Mouse (Mus musculus): ENCODE data around the gene Rwdd4a. TPM values are rescaled to one million over a fixed set of nuclear protein-coding genes. Genes with fewer than 3 reads are reported as not detected.

Gene Rwdd4a
- polyA plus RNA-seq, 1 experiment from 2014 or later: 30.6 TPM

DNA sequence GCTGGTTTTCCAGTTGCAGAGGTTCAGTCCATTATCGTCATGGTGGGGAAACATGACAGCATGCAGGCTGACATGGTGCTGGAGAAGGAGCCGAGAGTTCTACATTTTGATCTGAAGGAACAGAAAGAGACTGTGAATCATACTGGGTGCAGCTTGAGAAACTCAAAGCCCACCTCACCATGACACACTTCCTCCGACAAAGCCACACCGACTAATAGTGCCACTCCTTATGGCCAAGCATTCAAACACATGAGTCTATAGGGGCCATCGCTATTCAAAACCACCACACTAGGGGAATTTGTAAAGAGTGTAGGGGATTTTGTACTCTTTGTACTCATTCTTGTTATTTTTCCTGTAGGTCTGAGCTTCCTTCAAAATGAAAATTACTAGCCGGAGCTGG is 33.1 kb downstream of the Rwdd4a start:
- no peaks in the 10 kb centered on the region for H3K4me1 ChIP-seq (ENCODE audit: control insufficient read depth, insufficient read depth, low read length)
- no peaks in the 10 kb centered on the region for H3K9me3 ChIP-seq (replicated peaks; ENCODE audit: control insufficient read depth, low read length)
- no peak for ATAC-seq (ENCODE audit: insufficient read depth, low FRiP score)
- H3K36me3 ChIP-seq (ENCODE audit: control insufficient read depth, insufficient read depth, low read length): no peaks in the 10 kb centered on the region
- no peak overlapping the region for H3K27ac ChIP-seq (ENCODE audit: low read length)
- H3K4me2 ChIP-seq (ENCODE audit: low read depth, low read length): no peak overlapping the region
- H3K9ac ChIP-seq (ENCODE audit: low read length): no peak overlapping the region
- WGBS: 89% methylated on average over 6 of the region's 6 CpGs
- H3K27me3 ChIP-seq (ENCODE audit: control insufficient read depth, insufficient read depth, low read length): no peaks in the 10 kb centered on the region
- no peak overlapping the region for H3K4me3 ChIP-seq (replicated peaks; ENCODE audit: low read length)

DNA sequence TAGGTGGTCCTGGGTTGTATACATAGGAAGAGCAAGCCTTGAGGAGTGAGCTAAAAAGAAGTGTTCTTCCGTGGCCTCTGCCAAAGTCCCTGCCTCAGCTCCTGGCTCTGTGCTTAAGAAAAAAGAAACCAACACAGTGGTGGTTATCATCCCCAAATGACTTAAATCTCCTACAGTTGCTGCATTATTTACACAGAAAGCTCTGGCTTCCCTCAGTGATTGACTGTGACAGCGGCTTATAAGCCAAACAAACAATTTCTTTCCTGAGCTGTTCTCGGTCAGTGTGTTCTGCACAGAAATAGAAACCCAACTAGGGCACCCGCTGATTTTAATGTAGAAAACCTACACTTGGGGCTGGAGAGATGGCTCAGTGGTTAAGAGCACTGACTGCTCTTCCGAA is 34.6 kb downstream of the Rwdd4a start:
- Histone ChIP-seq H3K27me3 (ENCODE audit: control insufficient read depth, insufficient read depth, low read length) (no peaks in the 10 kb centered on the region), H3K27ac (ENCODE audit: low read length) (no peak overlapping the region), H3K4me2 (ENCODE audit: low read depth, low read length) (no peak overlapping the region), H3K9me3 (replicated peaks; ENCODE audit: control insufficient read depth, low read length) (no peaks in the 10 kb centered on the region), H3K9ac (ENCODE audit: low read length) (no peak overlapping the region), H3K4me3 (replicated peaks; ENCODE audit: low read length) (no peak overlapping the region), H3K4me1 (ENCODE audit: control insufficient read depth, insufficient read depth, low read length) (no peaks in the 10 kb centered on the region), H3K36me3 (ENCODE audit: control insufficient read depth, insufficient read depth, low read length) (no peaks in the 10 kb centered on the region)
- 54% methylated on average over 5 of the region's 5 CpGs for WGBS
- ATAC-seq (ENCODE audit: insufficient read depth, low FRiP score): no peak

DNA sequence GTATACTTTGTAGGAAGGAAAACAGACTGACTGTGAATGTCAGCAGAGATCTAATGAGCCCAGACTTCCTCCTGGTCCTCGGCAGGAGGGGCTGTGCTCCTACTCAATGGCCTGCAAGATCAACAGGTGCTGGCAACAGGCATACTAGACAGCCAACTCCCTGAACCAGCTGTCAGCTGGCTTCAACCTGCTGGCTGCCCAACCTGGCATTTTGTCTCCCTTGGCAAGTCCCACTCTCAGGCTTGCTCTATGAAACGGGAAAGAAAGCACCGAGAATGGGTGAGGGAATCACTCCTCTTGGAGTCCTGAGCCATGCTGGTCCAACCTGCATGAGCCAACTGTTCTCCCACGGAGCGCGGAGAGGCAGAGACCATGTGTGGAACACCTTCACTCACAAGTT is 36.7 kb downstream of the Rwdd4a start:
- Histone ChIP-seq H3K9me3 (replicated peaks; ENCODE audit: control insufficient read depth, low read length) (no peaks in the 10 kb centered on the region), H3K27ac (ENCODE audit: low read length) (no peak overlapping the region), H3K4me3 (replicated peaks; ENCODE audit: low read length) (no peak overlapping the region), H3K27me3 (ENCODE audit: control insufficient read depth, insufficient read depth, low read length) (no peaks in the 10 kb centered on the region), H3K36me3 (ENCODE audit: control insufficient read depth, insufficient read depth, low read length) (no peaks in the 10 kb centered on the region), H3K4me1 (ENCODE audit: control insufficient read depth, insufficient read depth, low read length) (no peaks in the 10 kb centered on the region), H3K4me2 (ENCODE audit: low read depth, low read length) (no peak overlapping the region), H3K9ac (ENCODE audit: low read length) (no peak overlapping the region)
- ATAC-seq (ENCODE audit: insufficient read depth, low FRiP score): no peak
- WGBS: 89% methylated on average over 6 of the region's 6 CpGs

DNA sequence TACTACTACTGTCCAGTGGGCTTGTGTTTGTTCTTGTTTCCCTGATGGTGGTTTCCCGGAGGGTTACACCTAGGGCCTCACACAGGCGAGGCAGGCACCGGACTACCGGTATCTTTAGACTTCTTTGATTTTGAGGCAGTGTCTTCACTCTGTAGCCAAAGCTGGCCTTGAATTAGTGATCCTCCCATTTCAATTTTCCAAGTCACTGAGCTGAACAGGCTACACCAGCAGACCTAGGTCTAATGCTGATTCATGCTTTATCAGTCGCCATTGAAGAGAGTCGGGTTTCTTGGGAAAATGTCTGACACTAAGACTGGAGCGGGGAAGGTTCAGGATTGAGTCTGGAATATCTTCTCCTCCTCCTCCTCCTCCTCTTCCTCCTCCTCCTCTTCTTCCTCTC is 40.0 kb downstream of the Rwdd4a start:
- no peak overlapping the region for H3K4me3 ChIP-seq (replicated peaks; ENCODE audit: low read length)
- WGBS: 84% methylated on average over 7 of the region's 7 CpGs
- H3K27me3 ChIP-seq (ENCODE audit: control insufficient read depth, insufficient read depth, low read length): no peaks in the 10 kb centered on the region
- H3K4me2 ChIP-seq (ENCODE audit: low read depth, low read length): no peak overlapping the region
- H3K4me1 ChIP-seq (ENCODE audit: control insufficient read depth, insufficient read depth, low read length): no peaks in the 10 kb centered on the region
- ATAC-seq (ENCODE audit: insufficient read depth, low FRiP score): no peak
- H3K9me3 ChIP-seq (replicated peaks; ENCODE audit: control insufficient read depth, low read length): 0 out of 2 replicates have a peak, but pooled peaks cover 2% of the 10 kb centered on the region
- H3K9ac ChIP-seq (ENCODE audit: low read length): no peak overlapping the region
- H3K36me3 ChIP-seq (ENCODE audit: control insufficient read depth, insufficient read depth, low read length): no peaks in the 10 kb centered on the region
- no peak overlapping the region for H3K27ac ChIP-seq (ENCODE audit: low read length)

DNA sequence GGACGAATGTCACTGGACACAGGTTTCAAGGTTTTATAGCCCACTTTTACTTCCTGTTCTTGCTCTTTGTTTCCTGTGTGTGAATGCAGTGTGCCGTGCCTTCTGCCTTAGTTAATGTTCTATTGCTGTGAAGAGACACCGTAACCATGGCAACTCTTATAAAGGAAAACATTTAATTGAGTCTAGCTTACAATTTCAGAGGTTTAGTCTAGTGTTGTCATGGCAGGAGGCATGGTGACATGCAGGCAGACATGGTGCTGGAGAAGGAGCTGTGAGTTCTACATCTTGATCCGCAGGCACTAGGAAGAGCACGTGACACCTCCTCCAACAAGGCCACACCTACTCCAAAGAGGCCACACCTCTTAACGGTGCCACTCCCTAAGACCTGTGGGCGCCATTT is 48.0 kb downstream of the Rwdd4a start:
- Histone ChIP-seq H3K27ac (ENCODE audit: low read length) (no peak overlapping the region), H3K4me1 (ENCODE audit: control insufficient read depth, insufficient read depth, low read length) (no peaks in the 10 kb centered on the region), H3K4me3 (replicated peaks; ENCODE audit: low read length) (no peak overlapping the region), H3K4me2 (ENCODE audit: low read depth, low read length) (no peak overlapping the region), H3K9me3 (replicated peaks; ENCODE audit: control insufficient read depth, low read length) (no peaks in the 10 kb centered on the region), H3K9ac (ENCODE audit: low read length) (no peak overlapping the region), H3K36me3 (ENCODE audit: control insufficient read depth, insufficient read depth, low read length) (no peaks in the 10 kb centered on the region), H3K27me3 (ENCODE audit: control insufficient read depth, insufficient read depth, low read length) (no peaks in the 10 kb centered on the region)
- WGBS: 85% methylated on average over 7 of the region's 7 CpGs
- no peak for ATAC-seq (ENCODE audit: insufficient read depth, low FRiP score)

DNA sequence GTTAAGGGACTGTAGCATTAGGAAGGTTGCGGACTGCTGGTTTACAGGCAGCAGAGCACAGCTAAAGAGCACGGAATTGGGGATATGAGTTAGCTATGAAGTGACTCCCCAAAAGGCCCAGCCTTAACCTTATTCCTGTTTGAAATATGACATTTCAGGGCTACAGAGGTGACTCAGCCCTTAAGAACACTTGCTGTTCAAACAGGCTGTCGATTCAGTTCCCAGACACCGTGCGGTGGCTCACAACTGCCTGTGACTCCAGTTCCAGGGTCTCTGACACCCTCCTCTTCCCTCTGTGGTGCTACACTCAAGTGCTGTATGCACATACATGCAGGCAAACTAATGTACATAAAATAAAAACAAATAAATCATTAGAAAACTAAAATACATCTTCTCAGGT is 55.2 kb downstream of the Rwdd4a start:
- WGBS: 83% methylated on average over 5 of the region's 5 CpGs
- ATAC-seq (ENCODE audit: insufficient read depth, low FRiP score): no peak

DNA sequence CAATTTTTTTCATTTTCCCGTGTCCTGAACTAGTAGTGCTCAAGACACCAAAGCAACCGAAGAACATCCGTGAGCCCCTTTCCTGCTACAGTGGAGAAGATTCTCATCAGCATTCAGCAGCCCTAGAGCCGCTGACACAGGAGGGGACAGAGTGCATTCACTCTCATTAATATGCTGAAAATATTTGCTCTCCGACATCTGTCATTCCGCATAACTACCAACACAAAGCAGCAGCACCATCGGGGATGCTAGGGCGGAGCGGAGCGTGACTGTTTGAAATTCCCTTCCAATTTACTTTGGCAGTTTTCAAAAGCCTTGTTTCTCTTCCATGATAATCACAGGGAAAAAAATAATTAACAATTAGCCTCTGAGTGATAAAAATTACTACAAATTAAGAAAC is 56.9 kb downstream of the Rwdd4a start:
- 84% methylated on average over 10 of the region's 10 CpGs for WGBS

More for the DNA sequence above, 55.2 kb downstream of the Rwdd4a start:
- Histone ChIP-seq H3K4me2 (ENCODE audit: low read depth, low read length) (no peak overlapping the region), H3K4me3 (replicated peaks; ENCODE audit: low read length) (no peak overlapping the region), H3K9ac (ENCODE audit: low read length) (no peak overlapping the region), H3K9me3 (replicated peaks; ENCODE audit: control insufficient read depth, low read length) (no peaks in the 10 kb centered on the region), H3K27me3 (ENCODE audit: control insufficient read depth, insufficient read depth, low read length) (no peaks in the 10 kb centered on the region), H3K27ac (ENCODE audit: low read length) (no peak overlapping the region), H3K4me1 (ENCODE audit: control insufficient read depth, insufficient read depth, low read length) (no peaks in the 10 kb centered on the region), H3K36me3 (ENCODE audit: control insufficient read depth, insufficient read depth, low read length) (no peaks in the 10 kb centered on the region)

DNA sequence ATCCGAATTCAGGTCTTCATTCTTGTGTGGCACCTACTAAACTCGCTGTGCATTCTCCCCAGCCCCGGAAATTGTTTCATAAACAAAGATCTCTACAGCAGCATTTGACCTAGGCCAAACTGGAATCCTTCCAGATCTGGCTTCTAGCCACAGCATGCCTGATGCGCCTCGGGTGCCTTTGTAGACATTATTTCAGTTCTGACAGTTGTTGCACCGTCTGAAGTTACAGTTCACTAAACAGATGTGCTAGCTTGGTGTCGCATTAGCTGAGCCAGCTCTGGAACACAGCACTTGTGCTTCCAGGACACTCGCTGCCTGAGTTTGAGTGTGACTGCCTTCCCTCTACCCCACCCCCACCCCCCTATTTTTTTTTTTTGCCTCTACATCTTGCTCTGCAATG is 67.2 kb downstream of the Rwdd4a start:
- Histone ChIP-seq H3K9ac (ENCODE audit: low read length) (no peak overlapping the region), H3K27ac (ENCODE audit: low read length) (no peak overlapping the region), H3K4me3 (replicated peaks; ENCODE audit: low read length) (no peak overlapping the region), H3K9me3 (replicated peaks; ENCODE audit: control insufficient read depth, low read length) (no peaks in the 10 kb centered on the region), H3K4me2 (ENCODE audit: low read depth, low read length) (no peak overlapping the region), H3K27me3 (ENCODE audit: control insufficient read depth, insufficient read depth, low read length) (no peaks in the 10 kb centered on the region), H3K4me1 (ENCODE audit: control insufficient read depth, insufficient read depth, low read length) (no peaks in the 10 kb centered on the region), H3K36me3 (ENCODE audit: control insufficient read depth, insufficient read depth, low read length) (no peaks in the 10 kb centered on the region)
- 53% methylated on average over 8 of the region's 8 CpGs for WGBS
- no peak for ATAC-seq (ENCODE audit: insufficient read depth, low FRiP score)

More for the DNA sequence above, 56.9 kb downstream of the Rwdd4a start:
- Histone ChIP-seq H3K9me3 (replicated peaks; ENCODE audit: control insufficient read depth, low read length) (no peaks in the 10 kb centered on the region), H3K4me2 (ENCODE audit: low read depth, low read length) (no peak overlapping the region), H3K9ac (ENCODE audit: low read length) (no peak overlapping the region), H3K27me3 (ENCODE audit: control insufficient read depth, insufficient read depth, low read length) (no peaks in the 10 kb centered on the region), H3K27ac (ENCODE audit: low read length) (no peak overlapping the region), H3K36me3 (ENCODE audit: control insufficient read depth, insufficient read depth, low read length) (no peaks in the 10 kb centered on the region), H3K4me1 (ENCODE audit: control insufficient read depth, insufficient read depth, low read length) (no peaks in the 10 kb centered on the region), H3K4me3 (replicated peaks; ENCODE audit: low read length) (no peak overlapping the region)
- ATAC-seq (ENCODE audit: insufficient read depth, low FRiP score): no peak

All from stomach, embryonic 16.5 days (tissue).